Mouse (Mus musculus) midbrain, embryonic 14.5 days (tissue): Measurements from ENCODE around the gene Bpifb1. TPM values are rescaled to one million over a fixed set of nuclear protein-coding genes. Genes with fewer than 3 reads are reported as not detected.
A peak's percentile ranks its signal among the peaks of the same experiment; 100 is the strongest.

Experiments used
- ATAC-seq: fragments of 200-750 bp; cut with Nextera tagmentation; 2 replicates; pipeline ENCODE4 v1.8.0; 2017; ENCODE audit warnings: moderate number of reproducible peaks, moderate library complexity; ENCODE audit not compliant: low FRiP score, low TSS enrichment
- DNase-seq: peaks from one replicate; pipeline ENCODE4 v3.0.0-alpha.2; 2015
- H3K27ac ChIP-seq: fragments of 300-500 bp; sonication (generic); replicated peaks from 2 replicates; pipeline ENCODE4 v1.5.1; 2014; ENCODE audit warnings: mild to moderate bottlenecking, low read depth, low read length, moderate library complexity
- H3K27me3 ChIP-seq: fragments of 300-500 bp; sonication (generic); 2 replicates; pipeline ENCODE4 v1.6.1; 2014; ENCODE audit warnings: low read length, control low read depth, mixed read lengths; ENCODE audit not compliant: control insufficient read depth, insufficient read depth
- H3K36me3 ChIP-seq: fragments of 300-500 bp; sonication (generic); 2 replicates; pipeline ENCODE4 v1.6.1; 2014; ENCODE audit warnings: low read length, control low read depth; ENCODE audit not compliant: control insufficient read depth, insufficient read depth
- H3K4me1 ChIP-seq: fragments of 300-500 bp; sonication (generic); 2 replicates; pipeline ENCODE4 v1.6.1; 2014; ENCODE audit warnings: mild to moderate bottlenecking, antibody characterized with exemption, low read length, control low read depth; ENCODE audit not compliant: control insufficient read depth, insufficient read depth
- H3K4me2 ChIP-seq: fragments of 300-500 bp; sonication (generic); 2 replicates; pipeline ENCODE4 v1.6.1; 2014; ENCODE audit warnings: mild to moderate bottlenecking, low read length, moderate library complexity
- H3K4me3 ChIP-seq: fragments of 300-500 bp; sonication (generic); replicated peaks from 2 replicates; pipeline ENCODE4 v1.5.1; 2014; ENCODE audit warnings: low read depth, low read length
- H3K9ac ChIP-seq: fragments of 300-500 bp; sonication (generic); replicated peaks from 2 replicates; pipeline ENCODE4 v1.6.1; 2014; ENCODE audit warnings: mild to moderate bottlenecking, low read length, moderate library complexity
- H3K9me3 ChIP-seq: fragments of 300-500 bp; sonication (generic); 2 replicates; pipeline ENCODE4 v1.6.1; 2016; ENCODE audit warnings: low read length, control low read depth, mixed read lengths; ENCODE audit not compliant: control insufficient read depth
- WGBS: fragments of 180-500 bp; shearing (Covaris S2); extraction: QIAGEN DNeasy Blood & Tissue Kit; methylation state at CpG from one replicate; pipeline ENCODE4 v1.1.7; 2014; 5-methylcytosine and 5-hydroxymethylcytosine counted together
- polyA plus RNA-seq: library from polyadenylated mRNA; unstranded; fragments of >200 nt; fragmentation: Nextera tagmentation; extraction: Ambion mirVana; gene quantifications from 2 replicates; pipeline ENCODE4 v1.2.1, GENCODE M21; 2014

The Bpifb1 gene
- polyA plus RNA-seq, 1 experiment from 2014 or later: 0.17 TPM

GRCm38 (mm10) chr2:154193994-154194504 is 3.4 kb downstream of the Bpifb1 start:
- Histone ChIP-seq H3K9me3 (no peaks in the 10 kb centered on the region), H3K4me1 (no peaks in the 10 kb centered on the region), H3K27me3 (no peaks in the 10 kb centered on the region), H3K9ac (no peak overlapping the region), H3K27ac (no peak overlapping the region), H3K4me3 (no peak overlapping the region), H3K36me3 (no peaks in the 10 kb centered on the region), H3K4me2 (no peak overlapping the region)
- DNase-seq (no peak), ATAC-seq (no peak)
- 62% methylated on average over 5 of the region's 5 CpGs for WGBS

GRCm38 (mm10) chr2:154197036-154197435 is 6.4 kb downstream of the Bpifb1 start:
- no peak overlapping the region for H3K27ac ChIP-seq
- no peak overlapping the region for H3K9ac ChIP-seq
- H3K4me2 ChIP-seq: no peak overlapping the region
- ATAC-seq (no peak), DNase-seq (no peak)
- H3K4me3 ChIP-seq: no peak overlapping the region
- no peaks in the 10 kb centered on the region for H3K27me3 ChIP-seq
- 92% methylated on average over 9 of the region's 9 CpGs for WGBS
- H3K4me1 ChIP-seq: no peaks in the 10 kb centered on the region
- no peaks in the 10 kb centered on the region for H3K36me3 ChIP-seq
- no peaks in the 10 kb centered on the region for H3K9me3 ChIP-seq

- WGBS: 91% methylated on average over 4 of the region's 4 CpGs
- no peak for ATAC-seq
- Histone ChIP-seq H3K27ac (no peak overlapping the region), H3K9me3 (no peaks in the 10 kb centered on the region), H3K9ac (no peak overlapping the region), H3K27me3 (no peaks in the 10 kb centered on the region), H3K4me1 (no peaks in the 10 kb centered on the region), H3K4me3 (no peak overlapping the region), H3K4me2 (no peak overlapping the region), H3K36me3 (no peaks in the 10 kb centered on the region)
- no peak for DNase-seq
These were observed 14.0 kb downstream of the Bpifb1 start for GRCm38 (mm10) chr2:154204630-154205029.

- Histone ChIP-seq H3K27me3 (no peaks in the 10 kb centered on the region), H3K4me3 (no peak overlapping the region), H3K4me2 (no peak overlapping the region), H3K9ac (no peak overlapping the region), H3K9me3 (no peaks in the 10 kb centered on the region), H3K36me3 (no peaks in the 10 kb centered on the region), H3K27ac (no peak overlapping the region), H3K4me1 (no peaks in the 10 kb centered on the region)
- no peak for DNase-seq
- ATAC-seq: no peak
- 66% methylated on average over 7 of the region's 7 CpGs for WGBS
These were observed 16.3 kb downstream of the Bpifb1 start for GRCm38 (mm10) chr2:154206908-154207307.

- Histone ChIP-seq H3K4me3 (no peak overlapping the region), H3K9me3 (no peaks in the 10 kb centered on the region), H3K4me2 (no peak overlapping the region), H3K9ac (no peak overlapping the region), H3K36me3 (no peaks in the 10 kb centered on the region), H3K27me3 (no peaks in the 10 kb centered on the region), H3K4me1 (no peaks in the 10 kb centered on the region), H3K27ac (no peak overlapping the region)
- 12% methylated on average over 3 of the region's 3 CpGs for WGBS
- DNase-seq (peak; percentile 81), ATAC-seq (no peak)
These were observed 18.5 kb downstream of the Bpifb1 start for GRCm38 (mm10) chr2:154209112-154209511.

GRCm38 (mm10) chr2:154211121-154211520 is 20.5 kb downstream of the Bpifb1 start:
- ATAC-seq: no peak
- 31% methylated on average over 1 of the region's 1 CpGs for WGBS

GRCm38 (mm10) chr2:154211881-154212280 is 21.3 kb downstream of the Bpifb1 start:
- ATAC-seq: no peak
- Histone ChIP-seq H3K9ac (no peak overlapping the region), H3K27ac (no peak overlapping the region), H3K4me3 (no peak overlapping the region), H3K4me1 (no peaks in the 10 kb centered on the region), H3K4me2 (no peak overlapping the region), H3K9me3 (no peaks in the 10 kb centered on the region), H3K36me3 (no peaks in the 10 kb centered on the region), H3K27me3 (no peaks in the 10 kb centered on the region)
- no peak for DNase-seq
- 86% methylated on average over 4 of the region's 4 CpGs for WGBS

More at GRCm38 (mm10) chr2:154211121-154211520, 20.5 kb downstream of the Bpifb1 start:
- Histone ChIP-seq H3K4me3 (no peak overlapping the region), H3K9ac (no peak overlapping the region), H3K4me2 (no peak overlapping the region), H3K27me3 (no peaks in the 10 kb centered on the region), H3K4me1 (no peaks in the 10 kb centered on the region), H3K36me3 (no peaks in the 10 kb centered on the region), H3K27ac (no peak overlapping the region), H3K9me3 (no peaks in the 10 kb centered on the region)
- peak; percentile 58 for DNase-seq

- ATAC-seq (no peak), DNase-seq (peak; percentile 82)
- Histone ChIP-seq H3K4me2 (no peak overlapping the region), H3K4me3 (no peak overlapping the region), H3K27ac (no peak overlapping the region), H3K4me1 (no peaks in the 10 kb centered on the region), H3K36me3 (no peaks in the 10 kb centered on the region), H3K27me3 (no peaks in the 10 kb centered on the region), H3K9ac (no peak overlapping the region), H3K9me3 (no peaks in the 10 kb centered on the region)
- WGBS: 17% methylated on average over 5 of the region's 5 CpGs
These were observed 24.6 kb downstream of the Bpifb1 start for GRCm38 (mm10) chr2:154215191-154215590.

- H3K9me3 ChIP-seq: no peaks in the 10 kb centered on the region
- peaks cover 9% of the 10 kb centered on the region for H3K4me1 ChIP-seq
- H3K36me3 ChIP-seq: no peaks in the 10 kb centered on the region
- 84% methylated on average over 5 of the region's 5 CpGs for WGBS
- H3K27ac ChIP-seq: no peak overlapping the region
- no peak overlapping the region for H3K9ac ChIP-seq
- H3K4me3 ChIP-seq: no peak overlapping the region
- no peak for ATAC-seq
- no peak overlapping the region for H3K4me2 ChIP-seq
- DNase-seq: no peak
- H3K27me3 ChIP-seq: no peaks in the 10 kb centered on the region
These were observed 29.3 kb downstream of the Bpifb1 start for GRCm38 (mm10) chr2:154219950-154220349.
